Mouse (Mus musculus): ENCODE measurements around the gene Klf9.
A peak's percentile ranks its signal among the peaks of the same experiment; 100 is the strongest.
"Not testable (repeated sequence)": the region's sequence is repeated elsewhere in the genome, so short reads cannot be mapped to it uniquely, and the experiment has no call there.

Gene Klf9

DNA sequence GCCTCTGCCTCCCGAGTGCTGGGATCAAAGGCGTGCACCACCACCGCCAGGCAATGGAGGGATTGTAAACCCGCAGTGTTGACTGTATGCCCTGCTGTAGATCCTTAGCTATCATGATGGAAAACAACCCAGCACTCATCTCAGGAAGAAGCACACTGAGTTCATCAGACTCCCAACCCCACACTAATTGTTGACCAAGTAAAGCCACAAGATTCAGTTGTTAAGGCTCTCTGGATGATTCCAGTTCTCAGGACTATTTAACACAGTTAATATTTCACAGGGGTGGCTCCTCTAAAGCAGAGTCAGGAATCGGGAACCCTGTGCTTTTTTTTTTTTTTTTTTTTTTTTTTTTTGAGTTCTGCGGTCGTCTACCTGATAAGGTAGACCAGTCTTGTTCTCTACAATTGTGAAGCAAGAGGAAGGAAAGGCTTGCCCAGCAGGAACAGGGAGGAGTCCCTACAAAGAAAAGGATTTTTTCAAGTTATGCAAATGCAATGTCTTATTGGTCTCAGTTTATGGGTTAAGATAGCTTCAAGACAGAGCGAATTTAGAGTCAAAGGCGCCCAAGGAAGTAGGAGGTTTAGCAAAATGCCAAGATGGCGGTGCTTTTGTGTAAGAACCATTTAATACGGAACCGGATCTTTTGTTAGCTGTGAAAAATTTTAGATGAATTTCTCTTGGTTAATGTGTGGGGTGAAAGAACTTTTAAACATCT is 1.1 kb upstream of the Klf9 start:
- DNase-seq (ENCODE audit: low read depth, low spot score) = no peak

DNA sequence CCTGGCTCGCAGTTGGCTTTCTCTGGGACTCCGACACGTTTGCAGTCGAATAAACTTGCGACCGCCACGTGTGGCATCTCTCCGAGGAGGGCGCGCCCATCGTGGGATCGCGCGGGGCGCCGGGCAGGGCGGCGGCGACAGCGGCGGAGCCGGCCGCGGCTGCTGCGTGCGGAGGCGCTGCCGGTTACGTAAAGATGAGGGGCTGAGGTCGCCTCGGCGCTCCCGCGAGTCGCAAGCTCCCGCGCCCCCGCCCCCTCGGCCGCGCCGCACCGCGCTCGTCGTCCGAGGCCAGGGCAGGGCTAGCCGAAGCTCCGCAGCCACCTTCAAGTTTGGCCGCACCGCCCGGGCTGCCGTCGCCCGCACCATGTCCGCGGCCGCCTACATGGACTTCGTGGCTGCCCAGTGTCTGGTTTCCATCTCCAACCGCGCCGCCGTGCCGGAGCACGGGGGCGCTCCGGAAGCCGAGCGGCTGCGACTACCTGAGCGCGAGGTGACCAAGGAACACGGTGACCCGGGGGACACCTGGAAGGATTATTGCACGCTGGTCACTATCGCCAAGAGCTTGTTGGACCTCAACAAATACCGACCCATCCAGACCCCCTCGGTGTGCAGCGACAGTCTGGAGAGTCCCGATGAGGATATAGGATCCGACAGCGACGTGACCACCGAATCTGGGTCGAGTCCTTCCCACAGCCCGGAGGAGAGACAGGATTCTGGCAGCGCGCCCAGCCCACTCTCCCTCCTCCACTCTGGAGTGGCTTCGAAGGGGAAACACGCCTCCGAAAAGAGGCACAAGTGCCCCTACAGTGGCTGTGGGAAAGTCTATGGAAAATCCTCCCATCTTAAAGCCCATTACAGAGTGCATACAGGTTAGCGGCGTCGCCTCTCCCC is 610 bp downstream of the Klf9 start:
- peak; percentile 90 for DNase-seq (ENCODE audit: low read depth, low spot score)

DNA sequence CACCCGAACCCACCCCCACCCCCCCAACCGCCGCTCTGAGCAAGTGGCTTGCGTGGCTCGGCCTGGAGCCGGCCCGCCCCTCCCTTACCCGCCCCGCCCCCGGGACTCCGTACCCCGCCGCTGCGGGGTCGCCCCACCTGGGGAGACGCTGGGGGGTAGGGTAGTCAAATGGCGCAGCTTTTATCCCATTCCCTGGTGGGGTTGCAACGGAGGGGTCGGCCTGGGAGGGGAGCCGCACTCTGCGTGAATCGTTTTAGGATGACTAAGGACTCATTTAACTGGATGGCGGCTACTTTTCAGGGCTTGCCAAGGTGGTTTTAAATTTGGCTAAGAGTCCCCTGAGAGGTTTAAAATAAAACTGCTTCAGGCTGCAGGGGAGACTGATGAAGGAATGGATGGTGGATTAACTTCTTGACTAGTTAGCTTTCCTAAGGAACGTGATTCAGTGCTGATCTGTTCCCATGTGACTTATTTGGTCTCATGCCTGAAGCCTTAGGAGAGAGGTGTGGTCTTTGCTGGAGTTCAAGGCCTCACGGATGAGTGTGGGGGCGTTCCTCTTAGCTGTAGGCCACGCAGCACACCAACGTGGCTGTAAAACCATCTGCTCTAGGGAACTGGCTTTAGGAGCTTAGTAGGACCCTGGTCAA is 1.5 kb downstream of the Klf9 start:
- peak; percentile 88 for DNase-seq (ENCODE audit: low read depth, low spot score)

DNA sequence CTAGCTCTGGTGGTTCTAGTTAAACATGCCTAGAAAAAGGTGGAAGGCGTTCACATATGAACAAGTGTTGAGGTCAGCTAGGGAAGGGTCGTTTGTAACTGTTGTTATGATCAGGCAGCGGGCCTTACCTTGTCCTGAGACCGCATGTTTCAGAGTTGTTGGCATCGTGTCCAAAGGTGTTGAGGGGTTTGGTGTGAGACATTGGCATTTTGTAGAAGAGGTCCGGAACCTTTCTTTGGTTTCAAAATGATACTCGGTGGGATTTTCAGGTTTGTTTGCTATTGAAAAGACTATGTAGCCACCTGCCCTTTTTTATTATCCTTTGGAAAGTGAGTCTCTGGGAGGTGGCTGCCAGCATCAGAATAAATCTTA is 2.0 kb downstream of the Klf9 start:
- DNase-seq (ENCODE audit: low read depth, low spot score) = no peak

DNA sequence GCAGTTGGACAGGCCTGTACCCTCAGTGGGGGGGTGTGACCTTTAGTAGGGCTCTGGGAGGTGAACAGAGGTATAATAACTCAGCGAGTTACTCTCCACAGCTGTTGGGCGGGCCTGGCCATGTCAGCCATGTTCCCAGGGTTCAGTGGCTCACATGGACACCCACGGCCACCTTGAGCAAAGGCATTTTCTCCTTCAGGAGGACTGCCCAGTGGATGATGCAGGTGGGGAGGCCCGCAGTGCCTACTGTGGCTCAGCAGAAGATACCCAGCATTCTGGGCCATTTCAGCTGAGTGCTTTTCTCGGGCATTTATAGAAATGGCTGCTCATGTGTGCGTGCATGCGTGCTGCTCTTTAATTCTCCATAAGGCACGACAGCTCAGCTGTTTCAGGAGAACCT is 2.5 kb downstream of the Klf9 start:
- peak; percentile 68 for DNase-seq (ENCODE audit: low read depth, low spot score)

DNA sequence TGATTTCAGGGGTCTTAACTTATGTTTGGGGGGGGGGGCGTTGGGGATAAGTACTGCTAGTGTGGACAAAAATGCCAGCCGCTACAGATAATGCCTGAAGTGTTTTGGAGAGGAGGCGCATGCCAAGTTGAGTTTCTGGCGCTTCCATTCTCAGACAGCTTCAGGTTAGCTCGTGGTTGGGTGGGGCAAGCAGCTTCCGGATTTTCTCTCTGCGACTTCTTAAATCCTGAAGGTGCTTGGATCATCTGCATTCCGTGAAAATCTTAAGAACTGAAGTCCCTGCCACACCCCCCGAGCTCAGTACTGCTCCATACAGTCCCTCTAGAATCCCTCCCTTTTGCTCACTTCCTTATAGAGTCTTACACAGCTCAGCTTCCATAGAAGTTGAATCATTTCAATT is 3.0 kb downstream of the Klf9 start:
- DNase-seq (ENCODE audit: low read depth, low spot score) = peak; percentile 74

DNA sequence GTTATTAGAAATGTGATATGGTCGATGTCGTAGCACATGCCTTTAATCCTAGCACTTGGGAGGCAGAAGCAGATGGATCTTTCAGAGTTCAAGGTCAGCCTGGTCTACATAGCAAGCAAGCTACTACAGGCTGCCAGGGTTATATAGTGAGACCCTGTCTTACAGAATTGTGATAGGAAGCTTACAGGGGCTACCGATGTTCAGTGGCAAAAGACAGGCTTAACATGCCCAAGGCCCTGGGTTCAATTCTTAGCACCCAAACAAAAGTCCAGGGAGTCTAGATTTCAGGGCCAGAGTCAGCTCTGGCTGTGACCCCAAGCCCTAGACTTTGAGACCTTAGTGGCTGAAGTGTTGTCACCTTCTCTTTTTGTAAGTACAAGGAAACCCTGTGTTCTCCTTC is 4.1 kb downstream of the Klf9 start:
- no peak for DNase-seq (ENCODE audit: low read depth, low spot score)

DNA sequence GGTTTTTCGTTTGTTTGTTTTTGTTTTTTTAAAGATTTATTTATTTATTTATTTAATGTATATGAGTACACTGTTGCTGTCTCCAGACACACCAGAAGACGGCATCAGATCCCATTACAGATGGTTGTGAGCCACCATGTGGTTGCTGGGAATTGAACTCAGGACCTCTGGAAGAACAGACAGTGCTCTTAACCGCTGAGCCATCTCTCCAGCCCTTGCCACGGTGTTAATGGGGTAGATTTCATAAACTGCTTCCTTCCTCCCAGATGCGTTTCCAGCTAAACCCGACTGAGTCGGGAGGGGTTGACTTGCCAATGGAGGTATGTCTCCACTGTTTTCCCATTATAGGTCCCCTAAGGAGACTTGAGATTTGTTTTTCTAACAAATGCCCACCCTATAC is 4.5 kb downstream of the Klf9 start:
- not testable (repeated sequence) for DNase-seq (ENCODE audit: low read depth, low spot score)

DNA sequence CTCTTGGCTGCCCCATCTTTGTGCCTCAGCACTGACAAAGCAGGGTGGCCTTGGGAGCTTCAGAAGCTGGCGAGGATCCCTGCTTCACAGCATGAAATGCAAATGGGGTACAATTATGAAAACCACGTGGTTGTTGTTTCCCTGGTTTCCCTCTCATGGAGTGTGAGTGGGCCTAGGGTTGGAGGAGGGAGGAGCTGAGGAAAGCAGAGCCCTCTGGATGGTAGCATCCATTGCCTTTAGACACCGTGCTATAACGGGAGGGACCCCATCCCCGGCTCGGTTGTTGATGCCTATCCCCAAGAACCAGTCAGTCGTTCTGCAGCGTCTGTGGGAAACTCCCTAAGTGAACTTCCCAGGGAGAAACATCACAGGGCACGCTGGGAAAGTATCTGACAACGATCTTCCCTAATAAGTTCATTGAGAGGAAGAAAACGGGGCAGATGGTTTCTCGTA is 5.4 kb downstream of the Klf9 start:
- peak; percentile 95 for DNase-seq (ENCODE audit: low read depth, low spot score)

DNA sequence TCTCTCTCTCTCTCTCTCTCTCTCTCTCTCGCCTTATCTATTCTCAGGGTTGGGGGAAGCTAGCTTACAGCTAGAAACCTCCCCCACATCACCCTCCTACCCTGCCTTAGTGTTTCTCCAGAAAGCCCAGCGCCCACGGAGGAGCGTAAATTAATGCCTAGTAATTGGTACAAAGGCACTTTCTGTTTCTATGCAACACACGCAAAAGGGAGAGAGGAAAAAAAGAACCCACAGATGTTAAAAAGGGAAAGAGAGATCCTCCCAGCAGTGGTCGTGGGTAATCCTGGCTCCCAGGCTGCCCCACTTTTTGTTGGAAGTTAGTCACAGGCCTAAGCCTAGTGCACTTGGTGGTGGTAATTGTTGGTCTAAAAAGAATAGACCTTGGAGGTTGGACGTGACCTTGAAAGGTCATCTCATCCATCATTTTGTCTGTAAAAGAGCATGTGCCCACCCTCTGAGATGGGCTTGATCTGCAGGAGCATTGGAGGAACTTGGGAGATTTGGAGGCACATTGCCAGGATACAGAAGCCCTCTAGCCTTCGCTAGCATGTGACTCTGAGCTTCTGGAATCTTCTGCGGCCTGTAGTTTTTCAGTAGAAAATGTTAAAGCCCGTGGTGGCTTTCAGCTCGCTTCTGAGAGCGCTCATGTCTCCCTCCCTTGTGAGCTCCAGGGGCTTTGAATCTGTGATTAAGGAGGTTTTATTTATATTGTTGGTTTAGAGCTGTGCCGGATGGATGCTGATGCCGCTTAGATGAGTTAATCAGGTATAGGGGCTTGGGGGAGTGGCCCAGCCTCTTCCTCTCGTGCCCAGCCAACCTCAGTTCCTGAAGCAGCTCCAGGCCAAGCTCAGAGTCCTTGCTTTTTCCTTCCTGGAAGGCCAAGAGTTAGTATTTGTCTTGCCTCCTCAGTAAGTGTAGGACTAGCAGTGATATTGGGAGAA is 6.3 kb downstream of the Klf9 start:
- DNase-seq (ENCODE audit: low read depth, low spot score) = peak; percentile 90

DNA sequence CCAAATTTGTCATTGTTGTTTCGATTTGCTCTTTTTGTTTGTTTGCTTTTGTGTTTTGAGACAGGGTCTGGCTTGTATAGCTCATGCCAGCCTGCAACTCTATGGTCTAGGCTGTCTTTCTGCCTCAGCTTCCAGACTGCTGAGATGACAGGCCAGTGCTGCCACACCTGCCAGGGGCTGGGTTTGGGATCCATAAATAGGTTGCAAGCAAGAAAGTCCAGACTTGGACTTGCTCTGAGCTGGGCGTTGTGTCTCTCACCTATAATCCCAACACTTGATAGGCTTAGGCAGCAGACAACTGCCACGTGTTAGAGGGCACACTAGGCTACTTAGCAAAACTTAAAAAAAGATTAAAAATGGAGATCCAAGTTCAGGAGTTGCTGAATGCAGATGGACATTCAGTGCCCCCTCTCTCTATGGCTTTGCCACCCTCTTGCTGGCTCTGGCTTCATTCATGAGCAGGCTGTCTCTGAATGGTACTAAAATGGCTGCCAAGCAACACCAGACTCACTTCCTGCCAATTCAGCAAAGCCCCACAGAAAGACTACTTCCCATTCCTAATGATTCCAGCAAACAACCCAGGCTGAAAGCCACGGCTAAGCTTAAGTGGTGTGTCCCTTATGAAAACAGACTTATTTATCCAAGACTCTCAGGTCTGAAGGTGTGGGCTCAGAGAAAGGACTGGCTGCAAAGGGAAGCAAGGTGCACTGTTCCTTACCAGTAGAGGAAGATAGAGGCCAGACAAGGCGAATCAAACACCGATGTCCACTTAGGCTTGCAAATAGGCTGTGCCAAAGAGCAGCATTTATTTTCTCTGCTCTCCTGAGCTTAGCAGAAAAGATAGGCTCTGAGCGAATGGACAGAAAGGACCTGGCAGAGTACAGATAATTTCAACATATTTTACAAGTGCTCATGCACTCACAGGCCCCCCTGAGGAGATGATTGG is 8.7 kb downstream of the Klf9 start:
- peak; percentile 84 for DNase-seq (ENCODE audit: low read depth, low spot score)

DNA sequence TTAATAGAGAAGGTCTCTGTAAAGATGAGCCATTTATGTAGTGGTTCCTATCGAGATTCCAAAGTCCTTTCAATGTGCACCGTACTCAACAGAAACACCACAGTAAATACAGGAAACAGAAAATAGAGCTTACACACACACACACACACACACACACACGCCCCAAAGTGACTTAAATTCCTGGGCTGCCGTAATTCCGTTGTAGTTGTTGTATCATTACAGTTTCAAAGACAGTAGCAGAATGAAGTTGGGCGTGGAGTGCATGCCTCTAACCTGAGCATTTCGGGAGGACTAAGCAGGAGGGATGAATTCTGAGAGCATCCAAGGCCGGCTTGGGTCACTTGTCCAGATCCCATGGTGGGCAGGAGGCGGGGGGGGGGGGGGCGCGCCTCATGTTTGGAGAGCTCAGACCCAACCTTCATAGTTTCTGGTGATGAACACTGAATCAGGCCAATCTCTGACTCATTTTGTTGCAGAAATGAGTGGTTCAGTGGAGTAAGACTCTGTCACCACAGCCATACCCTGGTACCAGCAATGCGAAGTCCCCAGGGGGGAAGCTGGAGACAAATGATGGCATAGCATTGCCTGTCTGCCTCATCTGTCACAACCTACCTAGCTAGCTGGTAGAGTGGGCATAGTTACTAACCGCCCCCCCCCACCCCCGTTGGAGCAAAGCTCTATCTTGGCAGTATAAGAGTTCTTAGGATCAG is 9.7 kb downstream of the Klf9 start:
- DNase-seq (ENCODE audit: low read depth, low spot score) = peak; percentile 49

DNA sequence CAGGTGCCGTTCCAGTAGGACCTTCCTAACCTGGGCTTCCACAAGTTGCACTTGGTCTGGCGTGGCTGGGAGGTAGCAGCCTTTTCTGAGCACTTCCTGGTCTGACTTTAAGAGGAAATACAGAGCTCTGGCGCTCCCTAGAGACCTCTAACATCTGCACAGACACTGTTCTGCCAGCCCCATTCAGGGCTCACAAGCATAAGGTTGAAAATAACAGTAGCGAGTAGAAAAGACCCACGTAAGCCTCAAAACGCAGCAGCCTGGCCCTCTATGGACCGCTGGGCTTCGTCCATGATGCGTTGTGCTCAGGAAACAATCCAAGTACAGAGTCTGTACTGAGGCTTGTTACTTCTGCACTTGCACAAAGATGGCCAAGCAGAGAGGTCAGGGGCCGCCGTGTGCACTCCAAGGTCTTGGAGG is 10.6 kb downstream of the Klf9 start:
- peak; percentile 77 for DNase-seq (ENCODE audit: low read depth, low spot score)

DNA sequence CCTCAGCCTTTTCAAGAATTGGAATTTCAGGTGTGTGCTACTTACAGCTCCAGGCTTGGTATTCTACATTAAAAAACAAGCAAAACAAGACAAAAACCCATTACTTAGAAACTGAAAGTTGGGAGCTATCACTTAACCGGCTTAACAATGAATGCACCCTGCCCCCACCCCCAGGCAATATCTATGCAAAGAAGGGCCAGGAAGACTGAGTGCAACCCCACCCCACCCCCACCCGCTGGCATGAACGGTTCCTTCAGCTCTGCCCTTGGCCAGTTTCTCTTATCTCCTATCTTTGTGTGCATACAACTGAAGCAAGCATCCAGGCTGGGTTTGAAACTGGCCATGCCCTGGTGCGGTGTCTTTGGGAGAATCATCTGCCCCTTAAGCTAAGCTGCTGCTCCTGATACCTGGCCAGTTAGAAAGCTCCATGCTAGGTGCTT is 11.2 kb downstream of the Klf9 start:
- no peak for DNase-seq (ENCODE audit: low read depth, low spot score)

DNA sequence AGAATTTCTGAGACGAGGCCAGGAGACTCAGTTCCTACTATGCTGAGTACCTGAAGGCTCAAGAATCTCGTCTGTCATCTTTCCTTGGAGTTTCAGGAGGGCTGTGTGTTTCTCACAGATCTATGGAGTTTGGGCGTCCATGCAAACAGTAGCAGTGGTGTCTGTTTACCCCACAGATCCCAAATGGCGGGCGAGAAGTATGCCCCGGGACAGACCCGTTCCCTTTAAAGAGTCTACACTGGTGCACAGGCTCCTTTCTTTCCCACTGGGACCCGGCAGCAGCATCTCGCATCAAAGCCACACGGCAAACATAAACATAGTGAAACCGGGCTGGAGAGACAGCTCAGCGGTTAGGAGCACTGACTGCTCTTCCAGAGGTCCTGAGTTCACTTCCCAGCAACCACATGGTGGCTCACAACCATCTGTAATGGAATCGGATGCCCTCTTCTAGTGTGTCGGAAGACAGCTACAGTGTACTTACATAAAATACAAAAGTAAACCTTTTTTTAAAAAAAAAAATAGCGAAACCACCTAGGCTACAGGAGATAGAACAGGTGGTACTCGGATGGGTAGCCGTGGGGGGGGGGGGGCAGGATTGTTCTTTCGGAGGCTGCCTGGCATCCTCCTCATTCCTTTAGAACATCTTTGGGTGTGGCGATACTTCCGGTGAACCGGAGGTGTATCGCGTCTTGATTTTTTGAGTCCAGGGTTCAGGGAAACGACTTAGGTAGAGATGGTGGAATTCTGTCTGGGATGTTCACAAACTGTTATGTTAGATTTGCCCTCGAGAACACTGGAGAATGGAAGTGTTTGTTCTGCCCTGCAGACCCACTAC is 12.0 kb downstream of the Klf9 start:
- no peak for DNase-seq (ENCODE audit: low read depth, low spot score)

DNA sequence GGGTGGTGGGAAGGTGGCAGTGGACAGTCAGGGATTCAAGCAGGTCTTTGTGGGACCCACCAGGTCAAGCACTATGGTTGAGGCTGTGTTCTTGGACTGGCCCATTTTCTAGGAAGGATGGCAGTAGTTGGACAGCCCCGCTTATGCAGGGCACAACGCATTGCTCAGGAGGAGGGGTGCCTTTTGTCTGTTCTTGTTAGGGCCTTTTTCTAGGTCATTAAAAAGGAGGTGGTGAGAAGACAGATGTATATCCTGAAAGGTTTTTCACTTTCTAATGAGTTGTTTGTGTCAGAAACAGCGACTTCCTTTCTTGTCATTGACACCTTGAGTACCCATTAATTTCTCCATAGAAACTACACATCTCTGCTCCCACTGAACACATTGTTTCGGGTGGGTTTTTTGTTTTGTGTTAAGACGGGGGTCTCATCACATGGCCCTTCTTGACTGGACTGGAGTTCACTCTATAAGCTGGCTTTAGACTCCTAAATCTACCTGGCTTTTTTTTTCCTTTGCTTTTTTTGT is 12.6 kb downstream of the Klf9 start:
- DNase-seq (ENCODE audit: low read depth, low spot score) = peak; percentile 22

DNA sequence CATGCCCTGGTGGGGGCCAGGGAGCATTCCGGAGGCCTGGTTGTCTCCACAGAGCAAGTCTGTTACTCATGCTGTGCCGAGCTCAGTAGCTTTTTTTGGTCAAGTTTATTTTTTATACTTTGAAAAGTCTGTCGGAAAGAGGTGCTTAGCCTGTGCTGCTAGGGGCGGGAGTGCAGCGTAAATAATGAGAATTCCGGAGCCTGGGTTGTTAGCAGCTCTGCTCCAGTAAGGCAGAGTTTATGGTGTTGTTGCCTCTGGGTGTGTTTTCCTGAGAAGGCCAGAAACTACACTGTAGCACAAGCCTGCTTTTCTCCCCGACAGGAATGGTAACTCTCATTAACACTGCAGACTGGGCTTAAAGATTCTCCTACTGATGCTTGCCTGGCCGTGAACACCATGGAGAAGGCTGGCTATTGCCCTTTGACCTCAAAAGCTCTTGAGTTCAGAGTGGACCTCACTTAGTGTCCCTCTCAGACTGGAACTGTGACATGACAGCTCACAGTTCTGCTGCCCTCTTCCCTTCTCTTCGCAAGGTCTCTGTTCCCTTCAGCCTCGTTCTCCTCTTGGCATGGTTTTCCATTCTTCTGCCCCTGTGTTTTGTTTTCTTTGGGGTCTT is 18.9 kb downstream of the Klf9 start:
- peak; percentile 65 for DNase-seq (ENCODE audit: low read depth, low spot score)

DNA sequence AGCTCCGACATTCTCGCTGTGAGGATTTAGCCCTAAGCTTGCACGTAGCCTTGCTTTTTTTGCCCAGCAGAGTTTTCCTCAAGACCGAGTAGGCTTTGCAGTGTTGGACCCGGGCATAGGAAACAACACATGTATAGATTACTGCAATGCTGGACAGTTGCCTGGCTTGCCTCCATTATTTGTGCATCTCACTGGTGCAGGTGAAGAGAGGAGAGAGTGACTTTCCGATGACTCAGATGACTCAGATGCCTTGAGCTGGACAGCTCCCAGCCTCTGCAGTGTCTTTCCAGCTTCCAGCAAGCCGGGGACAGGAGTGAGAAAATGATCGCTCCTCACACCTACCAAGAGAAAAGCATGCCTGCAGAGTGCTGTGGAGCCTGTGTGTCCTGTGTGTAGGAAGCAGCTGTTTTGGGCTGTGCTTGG is 21.4 kb downstream of the Klf9 start:
- peak; percentile 93 for DNase-seq (ENCODE audit: low read depth, low spot score)

Measured in brain, adult 2 months (tissue).